Mouse (Mus musculus) E14TG2a.4 (cell line): Measurements from ENCODE around the gene Rcan1.

Source experiments
- CTCF ChIP-seq: conservative IDR thresholded peaks from 2 replicates; pipeline ENCODE4 v1.5.1; 2014; ENCODE audit warnings: low read length
- NANOG ChIP-seq: IDR thresholded peaks from 2 replicates; pipeline ENCODE4 v1.6.1; 2014; ENCODE audit warnings: borderline replicate concordance, low read length, mixed read lengths
- POU5F1 ChIP-seq: IDR thresholded peaks from 2 replicates; pipeline ENCODE4 v1.6.1; 2014; ENCODE audit warnings: low read length, borderline replicate concordance

GRCm38 (mm10) chr16:92407883-92408282, 62.8 kb downstream of the Rcan1 start:
- no peak for TF ChIP-seq CTCF
- TF ChIP-seq POU5F1 = no peak
- no peak for TF ChIP-seq NANOG
